Mouse (Mus musculus): ENCODE measurements around the gene Lamb3. TPM values are rescaled to one million over a fixed set of nuclear protein-coding genes. Genes with fewer than 3 reads are reported as not detected.
"Not testable (repeated sequence)": the region's sequence is repeated elsewhere in the genome, so short reads cannot be mapped to it uniquely, and the experiment has no call there.

The Lamb3 gene
- polyA plus RNA-seq, 1 experiment from 2014 or later, result 0.27 TPM

DNA sequence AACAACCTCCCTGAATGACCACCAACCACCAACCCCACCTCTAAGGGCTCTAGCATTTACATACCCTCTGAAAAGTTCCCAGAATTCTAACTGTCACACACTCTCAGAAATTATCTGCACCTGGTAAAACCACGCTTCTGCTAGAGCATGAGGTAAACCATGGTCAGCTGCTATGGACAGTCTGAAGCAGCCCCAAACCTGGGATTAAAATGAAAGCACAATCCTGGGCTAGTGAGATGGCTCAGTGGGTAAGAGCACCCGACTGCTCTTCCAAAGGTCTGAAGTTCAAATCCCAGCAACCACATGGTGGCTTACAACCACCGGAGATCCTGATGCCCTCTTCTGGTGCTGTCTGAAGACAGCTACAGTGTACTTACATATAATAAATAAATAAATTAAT is 46.4 kb downstream of the Lamb3 start:
- H3K4me3 ChIP-seq; H3K9ac ChIP-seq (replicated peaks); H3K27ac ChIP-seq (replicated peaks); H3K4me1 ChIP-seq; H3K9me3 ChIP-seq; ATAC-seq (ENCODE audit: low FRiP score, low read depth); H3K36me3 ChIP-seq; H3K27me3 ChIP-seq; H3K4me2 ChIP-seq (replicated peaks): not testable (repeated sequence)
- WGBS, result 66% methylated on average over 3 of the region's 3 CpGs

DNA sequence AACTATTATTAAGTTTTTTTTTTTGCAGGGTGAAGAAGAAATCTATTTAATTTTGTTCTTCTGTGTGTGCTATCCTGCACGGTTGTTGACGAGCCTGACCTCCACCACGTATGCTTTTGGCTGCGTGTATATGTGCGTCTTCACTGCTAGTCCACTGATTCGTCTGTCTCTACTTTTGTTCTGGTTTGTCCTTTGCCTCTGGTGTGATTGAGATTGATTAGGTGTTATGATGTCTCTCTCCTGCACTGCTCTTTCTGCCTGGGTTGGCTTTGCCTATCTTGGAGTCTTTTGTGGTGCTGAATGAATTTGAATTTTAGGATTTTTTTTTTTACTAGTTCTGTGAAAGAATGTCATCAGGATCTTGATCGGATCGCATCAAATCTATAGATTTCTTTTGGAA is 47.5 kb downstream of the Lamb3 start:
- no peaks in the 10 kb centered on the region for H3K4me1 ChIP-seq
- WGBS, result 77% methylated on average over 8 of the region's 8 CpGs
- no peak for ATAC-seq (ENCODE audit: low FRiP score, low read depth)

GRCm38 (mm10) chr1:193255488-193256288 is 48.2 kb downstream of the Lamb3 start:
- Histone ChIP-seq H3K4me2 (replicated peaks) (no peak overlapping the region), H3K4me3 (no peak overlapping the region), H3K27ac (replicated peaks) (no peak overlapping the region), H3K36me3 (no peaks in the 10 kb centered on the region), H3K9me3 (no peaks in the 10 kb centered on the region), H3K9ac (replicated peaks) (no peak overlapping the region), H3K4me1 (no peaks in the 10 kb centered on the region), H3K27me3 (0 out of 2 replicates have a peak, but pooled peaks cover 3% of the 10 kb centered on the region)
- 28% methylated on average over 3 of the region's 3 CpGs for WGBS
- ATAC-seq (ENCODE audit: low FRiP score, low read depth), result 0 out of 2 replicates have a peak, but pooled peaks have one; percentile 41

More for the DNA sequence above, 47.5 kb downstream of the Lamb3 start:
- no peak overlapping the region for H3K9ac ChIP-seq (replicated peaks)
- H3K27ac ChIP-seq (replicated peaks), result no peak overlapping the region
- H3K4me2 ChIP-seq (replicated peaks), result no peak overlapping the region
- H3K36me3 ChIP-seq, result no peaks in the 10 kb centered on the region
- H3K27me3 ChIP-seq, result 0 out of 2 replicates have a peak, but pooled peaks cover 3% of the 10 kb centered on the region
- H3K4me3 ChIP-seq, result no peak overlapping the region
- H3K9me3 ChIP-seq, result no peaks in the 10 kb centered on the region

GRCm38 (mm10) chr1:193256289-193256577 is 48.7 kb downstream of the Lamb3 start:
- Histone ChIP-seq H3K27ac (replicated peaks) (no peak overlapping the region), H3K4me3 (no peak overlapping the region), H3K9ac (replicated peaks) (no peak overlapping the region), H3K9me3 (no peaks in the 10 kb centered on the region), H3K27me3 (0 out of 2 replicates have a peak, but pooled peaks cover 3% of the 10 kb centered on the region), H3K4me1 (no peaks in the 10 kb centered on the region), H3K36me3 (no peaks in the 10 kb centered on the region), H3K4me2 (replicated peaks) (no peak overlapping the region)
- 0 out of 2 replicates have a peak, but pooled peaks have one; percentile 23 for ATAC-seq (ENCODE audit: low FRiP score, low read depth)

DNA sequence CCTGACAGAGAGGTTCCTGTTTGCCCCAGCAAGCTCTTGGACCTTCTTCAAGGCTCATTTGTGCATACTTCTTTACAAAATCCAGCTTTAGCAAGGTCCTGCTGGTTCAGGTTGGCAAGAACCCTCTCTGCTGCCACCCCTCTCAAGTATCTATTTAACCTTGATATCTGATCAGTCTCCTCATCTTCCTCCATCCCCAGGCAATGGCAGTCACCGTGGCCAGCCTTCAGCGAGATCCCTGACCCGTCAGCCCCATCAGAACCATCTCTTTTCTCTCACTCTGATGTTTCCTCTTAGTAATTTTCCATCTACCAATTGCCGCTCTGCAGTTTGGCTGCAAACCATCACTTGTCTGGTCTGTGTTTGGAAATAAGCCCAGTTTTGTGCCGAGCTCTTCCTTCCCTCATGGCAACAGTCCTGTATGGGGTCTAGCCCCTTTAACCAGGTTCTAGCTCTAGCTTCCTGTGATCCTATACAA is 49.2 kb downstream of the Lamb3 start:
- no peak overlapping the region for H3K9ac ChIP-seq (replicated peaks)
- no peaks in the 10 kb centered on the region for H3K9me3 ChIP-seq
- no peak overlapping the region for H3K27ac ChIP-seq (replicated peaks)
- no peak overlapping the region for H3K4me2 ChIP-seq (replicated peaks)
- H3K4me3 ChIP-seq, result no peak overlapping the region
- no peaks in the 10 kb centered on the region for H3K4me1 ChIP-seq
- H3K36me3 ChIP-seq, result no peaks in the 10 kb centered on the region
- WGBS, result 86% methylated on average over 5 of the region's 5 CpGs
- ATAC-seq (ENCODE audit: low FRiP score, low read depth), result no peak
- 0 out of 2 replicates have a peak, but pooled peaks cover 3% of the 10 kb centered on the region for H3K27me3 ChIP-seq

GRCm38 (mm10) chr1:193259559-193259958 is 52.1 kb downstream of the Lamb3 start:
- WGBS, result 94% methylated on average over 9 of the region's 9 CpGs

DNA sequence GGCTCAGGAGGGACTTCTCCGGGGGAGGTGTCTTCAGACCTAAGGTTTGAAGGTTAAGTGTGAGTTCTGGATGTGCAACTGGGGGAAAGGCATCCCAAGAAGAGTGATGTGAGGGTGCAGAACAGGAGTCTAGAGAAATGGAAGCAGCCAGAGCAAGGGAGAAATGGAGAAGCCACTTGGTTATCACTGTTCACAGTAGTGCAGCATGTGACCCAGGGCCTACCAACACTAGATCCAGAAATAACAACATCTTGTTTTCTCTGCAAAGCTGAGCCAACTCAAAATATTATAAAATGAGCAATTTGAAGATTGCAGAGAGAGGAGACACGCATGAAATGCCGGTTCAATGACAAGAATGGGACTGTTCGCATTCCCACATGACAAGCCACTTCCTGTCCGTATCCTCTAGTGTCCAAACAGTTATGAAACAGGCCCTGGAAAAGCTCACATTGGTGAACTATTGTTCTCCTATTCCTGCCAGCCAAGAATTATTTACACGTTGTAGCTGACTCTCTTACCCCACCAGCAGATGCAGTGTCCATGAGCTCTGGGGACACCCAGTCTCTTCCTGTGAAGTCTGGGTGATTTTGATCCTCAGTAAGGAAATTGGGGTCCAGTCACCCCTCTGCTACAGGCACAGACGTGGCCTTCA is 54.5 kb downstream of the Lamb3 start:
- H3K4me3 ChIP-seq, result no peak overlapping the region
- WGBS, result 83% methylated on average over 7 of the region's 7 CpGs

More at GRCm38 (mm10) chr1:193259559-193259958, 52.1 kb downstream of the Lamb3 start:
- no peaks in the 10 kb centered on the region for H3K9me3 ChIP-seq
- H3K27ac ChIP-seq (replicated peaks), result no peak overlapping the region
- H3K4me2 ChIP-seq (replicated peaks), result no peak overlapping the region
- H3K4me3 ChIP-seq, result no peak overlapping the region
- ATAC-seq (ENCODE audit: low FRiP score, low read depth), result no peak
- no peaks in the 10 kb centered on the region for H3K4me1 ChIP-seq
- H3K36me3 ChIP-seq, result no peaks in the 10 kb centered on the region
- no peak overlapping the region for H3K9ac ChIP-seq (replicated peaks)
- H3K27me3 ChIP-seq, result 0 out of 2 replicates have a peak, but pooled peaks cover 3% of the 10 kb centered on the region

GRCm38 (mm10) chr1:193263026-193263907 is 55.8 kb downstream of the Lamb3 start:
- Histone ChIP-seq H3K4me1 (no peaks in the 10 kb centered on the region), H3K9ac (replicated peaks) (no peak overlapping the region), H3K4me2 (replicated peaks) (no peak overlapping the region), H3K27me3 (no peaks in the 10 kb centered on the region), H3K27ac (replicated peaks) (no peak overlapping the region), H3K36me3 (no peaks in the 10 kb centered on the region), H3K9me3 (no peaks in the 10 kb centered on the region), H3K4me3 (no peak overlapping the region)
- ATAC-seq (ENCODE audit: low FRiP score, low read depth), result no peak
- 86% methylated on average over 8 of the region's 8 CpGs for WGBS

More for the DNA sequence above, 54.5 kb downstream of the Lamb3 start:
- Histone ChIP-seq H3K27me3 (no peaks in the 10 kb centered on the region), H3K4me2 (replicated peaks) (no peak overlapping the region), H3K9ac (replicated peaks) (no peak overlapping the region), H3K27ac (replicated peaks) (no peak overlapping the region), H3K9me3 (no peaks in the 10 kb centered on the region), H3K4me1 (no peaks in the 10 kb centered on the region), H3K36me3 (no peaks in the 10 kb centered on the region)
- no peak for ATAC-seq (ENCODE audit: low FRiP score, low read depth)

- no peak within 1 kb of the TSS for H3K27ac ChIP-seq (replicated peaks)
- H3K9ac ChIP-seq (replicated peaks), result no peak within 1 kb of the TSS
- no peaks in the 10 kb centered on the region for H3K36me3 ChIP-seq
- H3K4me3 ChIP-seq, result no peak within 1 kb of the TSS
- WGBS, result 70% methylated on average over 5 of the region's 5 CpGs
- H3K9me3 ChIP-seq, result no peaks in the 10 kb centered on the region
- H3K27me3 ChIP-seq, result no peaks in the 10 kb centered on the region
- ATAC-seq (ENCODE audit: low FRiP score, low read depth), result no peak
- no peaks in the 10 kb centered on the region for H3K4me1 ChIP-seq
- no peak within 1 kb of the TSS for H3K4me2 ChIP-seq (replicated peaks)
These were observed 56.6 kb downstream of the Lamb3 start, which contains the start of gene Hsd11b1 for GRCm38 (mm10) chr1:193263955-193264598. TSS of gene Hsd11b1 (minus strand) at chr1:193264075.

DNA sequence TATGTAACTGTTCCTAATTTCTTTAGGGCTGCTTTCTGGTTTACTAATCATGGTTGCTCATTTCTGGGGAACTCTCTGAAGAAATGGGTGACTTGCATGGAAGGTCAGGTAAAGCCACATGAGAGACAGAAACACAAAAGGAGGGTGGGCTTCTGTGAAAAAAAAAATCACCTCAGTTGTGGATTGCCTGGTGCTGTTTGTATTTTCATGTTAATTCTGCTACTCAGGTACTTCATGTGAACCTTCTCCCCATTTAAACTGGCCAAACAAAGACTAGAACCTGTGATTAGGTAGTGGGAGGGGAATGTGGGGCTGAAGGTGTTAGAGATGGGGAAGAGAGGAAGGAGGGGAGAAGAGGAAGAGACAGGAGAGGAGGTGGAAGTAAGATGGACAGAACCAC is 58.2 kb downstream of the Lamb3 start:
- Histone ChIP-seq H3K4me3 (no peak overlapping the region), H3K4me2 (replicated peaks) (no peak overlapping the region), H3K4me1 (no peaks in the 10 kb centered on the region), H3K9ac (replicated peaks) (no peak overlapping the region), H3K27ac (replicated peaks) (no peak overlapping the region), H3K9me3 (no peaks in the 10 kb centered on the region), H3K27me3 (no peaks in the 10 kb centered on the region), H3K36me3 (no peaks in the 10 kb centered on the region)
- no peak for ATAC-seq (ENCODE audit: low FRiP score, low read depth)

- 0 out of 2 replicates have a peak overlapping the region, but pooled peaks have one; percentile 67 for H3K4me2 ChIP-seq (replicated peaks)
These were observed 63.7 kb downstream of the Lamb3 start for GRCm38 (mm10) chr1:193270965-193271763.

More at GRCm38 (mm10) chr1:193270965-193271763, 63.7 kb downstream of the Lamb3 start:
- Histone ChIP-seq H3K4me1 (peaks cover 13% of the 10 kb centered on the region), H3K27me3 (no peaks in the 10 kb centered on the region), H3K9me3 (no peaks in the 10 kb centered on the region), H3K27ac (replicated peaks) (no peak overlapping the region), H3K36me3 (no peaks in the 10 kb centered on the region), H3K4me3 (no peak overlapping the region), H3K9ac (replicated peaks) (no peak overlapping the region)
- WGBS, result 72% methylated on average over 6 of the region's 6 CpGs
- ATAC-seq (ENCODE audit: low FRiP score, low read depth), result no peak
